Mouse (Mus musculus) embryo, embryonic 10 days (tissue): Measurements from ENCODE around the gene Wdr70.
A peak's percentile ranks its signal among the peaks of the same experiment; 100 is the strongest.

Source experiments
- DNase-seq: peaks from one replicate; pipeline ENCODE4 v3.0.0-alpha.2; 2015; ENCODE audit warnings: low spot score

The Wdr70 gene

DNA sequence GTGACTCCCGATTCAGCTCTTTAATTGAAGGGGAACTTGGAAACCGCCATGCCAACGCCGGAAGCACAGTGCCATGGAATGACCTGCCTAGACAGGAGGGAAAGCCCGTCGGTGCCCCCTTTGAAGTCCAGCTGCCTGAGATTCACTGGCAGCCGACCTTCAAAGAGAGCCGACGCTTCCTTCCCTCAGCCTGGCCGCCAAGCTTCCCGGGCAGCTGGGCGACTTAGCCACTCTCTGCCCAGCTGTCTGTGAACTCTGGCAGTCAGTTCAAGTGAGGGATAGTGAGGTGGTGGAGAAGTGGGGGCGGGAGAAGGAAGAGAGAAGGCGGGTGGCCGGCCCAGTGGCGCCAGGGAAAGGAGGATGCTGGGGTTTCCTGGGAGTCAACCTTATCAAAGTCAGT is 164.9 kb downstream of the Wdr70 start:
- DNase-seq: peak; percentile 23

GRCm38 (mm10) chr15:7931605-7932008 is 167.4 kb downstream of the Wdr70 start:
- no peak for DNase-seq

DNA sequence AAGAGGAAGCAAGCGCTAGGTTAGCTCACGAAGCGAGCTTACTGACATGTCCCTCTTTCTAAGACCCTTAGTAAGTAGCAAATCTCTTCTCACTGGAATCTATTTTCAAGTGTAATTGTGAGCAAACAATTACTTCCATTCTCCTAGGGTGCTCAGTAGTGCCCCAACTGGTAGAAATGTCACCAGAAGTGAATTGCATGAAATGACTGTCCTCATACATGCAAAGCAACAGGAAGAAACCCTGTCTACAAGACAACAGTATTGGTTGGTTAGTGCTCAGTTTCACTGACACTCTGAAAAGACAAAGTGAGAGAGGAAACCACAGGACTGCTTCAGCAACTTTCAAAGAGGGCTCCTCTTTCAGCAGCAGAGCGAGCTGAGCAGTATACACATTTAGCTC is 173.6 kb downstream of the Wdr70 start:
- DNase-seq: no peak

GRCm38 (mm10) chr15:7923281-7923680 is 175.7 kb downstream of the Wdr70 start:
- no peak for DNase-seq

GRCm38 (mm10) chr15:7922291-7923037 is 176.5 kb downstream of the Wdr70 start:
- DNase-seq: no peak

DNA sequence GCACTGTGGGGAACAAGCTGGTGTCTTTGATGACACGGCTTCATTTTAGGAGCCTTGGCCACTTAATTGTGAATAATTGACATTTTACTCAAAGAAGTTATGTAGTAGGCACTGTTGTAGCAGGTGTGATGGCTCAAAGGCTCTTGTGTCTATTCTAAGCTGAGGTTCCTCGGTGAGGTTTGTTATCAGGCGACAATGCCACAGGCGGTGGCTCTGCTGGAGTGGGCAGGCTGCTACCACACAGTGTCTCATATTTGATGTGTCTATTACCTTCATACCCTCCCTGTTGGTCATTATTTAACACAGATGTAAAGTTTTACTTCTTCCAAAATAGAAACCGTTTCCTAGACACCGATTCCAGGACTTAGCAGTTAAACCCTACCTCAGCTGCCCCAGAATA is 177.9 kb downstream of the Wdr70 start:
- no peak for DNase-seq

DNA sequence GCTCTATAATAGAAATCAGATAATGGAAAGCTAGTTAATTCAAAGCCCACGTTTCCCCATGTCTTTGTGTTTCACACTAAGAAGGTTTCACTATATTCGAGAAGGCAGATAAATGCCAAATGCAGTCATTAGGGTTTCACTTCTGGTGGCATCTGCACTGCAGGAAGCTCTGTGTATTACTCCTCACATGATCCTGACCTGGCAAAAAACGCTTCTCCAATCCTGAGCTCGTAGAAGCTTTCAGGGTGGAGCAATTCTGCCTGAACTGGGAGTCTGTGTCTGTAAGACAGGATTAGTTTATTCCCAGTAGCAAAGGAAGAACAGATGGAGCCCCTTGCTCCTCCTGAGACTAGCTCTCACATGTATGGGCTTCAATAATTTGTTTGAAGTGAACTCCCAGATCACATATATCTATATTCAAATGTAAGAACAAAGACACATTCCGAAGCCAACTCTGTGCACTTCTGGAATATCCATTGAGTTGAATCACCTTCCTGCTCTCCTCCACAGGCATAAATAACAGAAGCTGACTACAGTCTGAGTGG is 192.4 kb downstream of the Wdr70 start:
- no peak for DNase-seq

DNA sequence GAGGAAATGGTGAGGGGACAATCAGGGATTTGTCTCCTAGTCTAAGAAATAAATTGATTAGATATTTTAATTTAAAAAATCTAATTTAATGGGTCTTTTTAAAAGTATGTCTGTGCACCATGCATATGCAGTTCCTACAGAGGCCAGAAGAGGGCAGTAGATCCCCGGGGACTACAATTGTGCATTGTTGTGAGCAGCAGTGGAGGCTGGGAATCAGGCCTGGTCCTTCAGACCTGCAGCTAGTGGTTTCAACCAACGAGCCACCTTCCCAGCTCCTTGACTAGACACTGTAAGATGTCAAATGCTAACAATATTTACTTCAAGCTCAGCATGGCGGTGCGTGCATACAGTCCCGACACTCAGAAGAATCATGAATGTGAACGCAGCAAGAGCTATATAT is 199.7 kb downstream of the Wdr70 start:
- DNase-seq: no peak

DNA sequence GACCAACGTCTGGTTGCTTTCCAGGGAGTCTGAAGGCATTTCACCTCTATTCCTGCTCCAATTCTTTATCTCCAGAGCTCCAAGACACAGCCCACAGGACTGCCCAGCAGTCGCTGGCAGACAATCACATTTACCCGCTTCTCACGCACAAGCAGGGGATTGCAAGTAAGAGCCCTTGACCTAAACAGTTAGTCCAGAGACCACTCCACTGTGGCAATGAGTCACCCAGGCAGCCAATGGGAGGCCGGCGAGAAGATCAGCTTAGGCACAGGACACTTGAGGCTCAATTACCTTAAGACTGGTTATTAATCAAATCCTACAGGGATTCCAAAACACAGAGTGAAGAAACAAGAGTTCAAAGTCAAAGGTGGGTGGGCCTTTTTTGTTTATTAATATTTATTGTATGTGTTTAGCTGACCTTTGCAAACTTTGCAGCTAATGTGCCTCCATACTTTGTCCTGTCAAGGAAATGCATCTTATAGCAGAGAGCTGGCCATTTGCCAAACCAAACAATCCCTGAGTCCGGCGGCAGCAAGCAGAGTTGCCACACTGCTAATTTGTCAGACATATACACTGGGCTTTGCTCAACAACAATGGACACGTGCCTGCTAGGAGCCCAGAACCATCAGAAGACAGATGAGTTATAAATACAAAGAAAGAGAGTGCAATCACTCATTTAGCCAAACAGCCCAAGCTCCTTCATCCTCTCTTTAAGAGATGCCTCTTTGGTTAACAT is 207.3 kb downstream of the Wdr70 start:
- DNase-seq: no peak

GRCm38 (mm10) chr15:7890286-7890685 is 208.7 kb downstream of the Wdr70 start:
- DNase-seq: no peak

- DNase-seq: no peak
Observed at GRCm38 (mm10) chr15:7889362-7889674, 209.7 kb downstream of the Wdr70 start.

DNA sequence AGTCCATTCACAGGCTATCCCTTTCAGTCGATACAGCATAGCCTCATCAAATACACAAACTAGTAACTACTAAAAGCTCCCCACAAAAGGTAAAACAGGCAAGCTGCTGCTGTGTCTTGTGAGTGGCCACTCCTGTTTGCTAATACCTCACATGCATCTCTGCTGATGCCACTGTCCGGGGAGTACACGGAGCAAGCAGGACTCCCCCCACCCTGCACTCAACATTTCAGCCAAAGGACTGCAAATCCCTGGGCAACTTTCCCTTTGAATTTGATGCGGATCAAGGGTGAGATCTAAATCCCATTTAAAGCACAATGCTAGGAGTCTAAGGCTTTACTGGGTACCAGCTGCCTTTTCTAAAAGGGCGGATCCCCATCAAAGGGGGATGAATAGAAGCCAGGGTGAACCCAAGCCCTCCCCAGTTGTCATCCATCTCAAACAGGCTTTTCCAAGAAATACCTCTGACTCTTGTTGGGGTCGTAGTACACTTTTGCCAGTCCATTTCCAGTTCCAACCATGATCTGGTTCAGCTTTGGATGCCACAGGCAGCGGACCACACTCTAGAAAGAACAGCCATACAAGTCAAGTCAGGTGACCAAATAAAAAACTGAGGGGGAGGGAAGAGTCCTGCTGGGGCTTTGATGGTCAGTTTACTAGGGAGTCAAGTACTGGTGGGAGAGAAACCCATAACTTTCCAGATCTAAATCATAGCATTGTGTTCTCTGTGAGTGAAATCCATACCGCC is 210.2 kb downstream of the Wdr70 start:
- no peak for DNase-seq

- DNase-seq: no peak
Observed at GRCm38 (mm10) chr15:7886591-7886990, 212.4 kb downstream of the Wdr70 start.

DNA sequence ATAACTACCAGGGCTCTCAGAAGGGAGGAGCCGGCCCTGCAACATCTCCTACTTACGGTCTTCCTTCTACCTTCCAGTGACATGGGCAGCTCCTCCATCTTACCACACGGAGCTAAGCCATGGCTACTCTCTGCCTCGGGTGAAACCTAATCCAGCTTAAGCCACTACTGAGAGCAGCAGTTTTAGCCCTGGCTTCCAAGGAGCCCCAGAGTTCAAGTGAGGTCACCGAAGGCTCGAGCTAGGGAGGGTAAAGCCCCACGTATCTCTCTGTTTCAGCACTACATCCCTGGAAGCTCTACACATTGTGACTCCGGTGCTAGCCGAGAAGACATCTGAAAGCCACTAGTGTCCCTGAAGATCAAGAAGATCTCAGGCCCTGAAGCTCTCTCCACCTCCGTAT is 213.9 kb downstream of the Wdr70 start:
- peak; percentile 55 for DNase-seq

DNA sequence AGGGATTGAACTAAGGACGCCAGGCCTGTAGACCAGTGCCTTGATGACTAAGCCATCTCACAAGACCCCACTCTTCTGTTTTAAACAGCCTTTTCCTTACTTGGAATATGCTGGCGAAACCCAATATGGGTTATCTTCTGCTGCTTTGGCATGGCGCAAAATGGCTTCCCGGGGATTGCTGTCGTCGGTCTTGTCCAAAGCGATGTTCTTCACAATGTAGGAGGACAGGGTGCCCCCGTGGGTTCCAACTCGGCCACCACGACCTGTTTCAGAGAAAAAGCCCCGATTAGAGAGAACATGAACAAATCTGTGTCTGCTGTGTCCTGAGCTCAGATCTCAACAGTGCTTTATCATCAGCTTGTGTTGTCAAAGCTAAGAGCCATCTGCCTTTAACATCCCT is 214.8 kb downstream of the Wdr70 start:
- DNase-seq: no peak

DNA sequence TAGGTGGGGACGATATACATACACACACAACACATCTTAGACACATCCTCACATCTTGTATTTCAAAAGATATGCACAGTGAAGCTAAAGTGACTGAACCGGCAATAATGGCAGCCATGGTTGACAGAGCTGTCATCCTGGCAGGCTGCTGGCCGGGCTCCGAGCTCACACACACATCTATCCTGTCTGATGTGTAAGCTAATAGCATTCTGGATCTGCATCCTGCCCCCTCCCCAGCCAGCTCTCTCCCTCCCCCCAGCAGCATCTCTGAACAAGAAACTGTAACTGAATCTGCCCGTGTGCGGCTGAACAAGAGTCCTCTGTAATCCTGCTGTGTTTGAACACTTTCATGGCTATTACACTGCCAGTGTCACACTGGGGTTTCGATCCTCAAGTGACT is 219.1 kb downstream of the Wdr70 start:
- no peak for DNase-seq

GRCm38 (mm10) chr15:7878861-7879260 is 220.1 kb downstream of the Wdr70 start:
- DNase-seq: no peak

GRCm38 (mm10) chr15:7877560-7878467 is 221.2 kb downstream of the Wdr70 start:
- peak; percentile 46 for DNase-seq

GRCm38 (mm10) chr15:7875879-7876278 is 223.1 kb downstream of the Wdr70 start:
- DNase-seq: no peak

- DNase-seq: no peak
Observed at GRCm38 (mm10) chr15:7872473-7872872, 226.5 kb downstream of the Wdr70 start.

DNA sequence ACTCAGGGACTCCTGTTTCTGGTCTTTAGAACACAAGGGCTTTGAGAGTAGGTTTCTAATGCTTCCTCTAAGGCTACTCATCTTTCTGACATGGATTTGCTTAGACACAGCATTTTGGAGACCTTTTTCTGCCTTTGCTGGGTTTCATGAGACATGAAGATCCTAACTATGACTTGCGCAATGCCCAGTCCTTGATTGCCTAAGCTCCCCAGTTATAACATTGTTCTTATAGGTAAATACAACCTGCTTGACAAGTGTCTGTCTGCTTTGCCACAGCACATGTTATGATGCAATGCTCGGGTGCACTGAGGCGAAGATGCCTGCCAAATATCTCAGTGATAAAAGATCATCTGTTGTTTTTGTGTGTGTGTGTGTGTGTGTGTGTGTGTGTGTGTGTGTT is 233.7 kb downstream of the Wdr70 start:
- DNase-seq: no peak

GRCm38 (mm10) chr15:7863328-7863727 is 235.7 kb downstream of the Wdr70 start:
- DNase-seq: peak; percentile 24
